Mouse (Mus musculus) kidney, adult 18-20 months (tissue): ENCODE measurements at regions not wholly inside any gene's neighbourhood (a gene's known extent, or its start where the extent isn't known, plus 50 kb on each side); places are given as distances from the start of the nearest gene placed in this dataset.

Experiments
- DNase-seq: peaks from one replicate; pipeline ENCODE4 v3.0.0; 2021

GRCm38 (mm10) chr6:88964071-88964470 is 62.0 kb downstream of the Tpra1 start:
- no peak for DNase-seq

- DNase-seq: no peak
Observed at GRCm38 (mm10) chr6:88964911-88965310, 62.9 kb downstream of the Tpra1 start.

GRCm38 (mm10) chr6:88965361-88966226 is 63.5 kb downstream of the Tpra1 start:
- no peak for DNase-seq

DNA sequence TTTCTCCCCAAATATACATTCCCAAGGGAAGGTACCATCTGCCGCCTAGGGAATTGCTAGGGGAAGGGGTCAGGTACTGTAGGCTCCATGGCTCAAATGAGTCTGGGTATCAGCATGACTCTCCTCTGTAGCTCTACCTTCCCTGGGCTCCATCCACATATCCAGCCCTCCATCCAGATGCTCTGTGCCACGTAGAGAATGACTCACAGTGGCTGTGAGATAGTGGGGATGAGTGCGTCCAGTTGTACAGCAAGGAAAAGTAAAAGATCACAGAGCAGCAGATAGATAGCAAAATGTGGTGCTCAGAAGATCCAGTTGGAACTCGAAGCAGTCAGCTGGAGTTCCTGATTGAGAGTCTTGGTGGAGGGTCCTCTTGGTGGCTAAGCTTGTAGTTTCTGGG is 64.5 kb downstream of the Tpra1 start:
- DNase-seq: no peak

DNA sequence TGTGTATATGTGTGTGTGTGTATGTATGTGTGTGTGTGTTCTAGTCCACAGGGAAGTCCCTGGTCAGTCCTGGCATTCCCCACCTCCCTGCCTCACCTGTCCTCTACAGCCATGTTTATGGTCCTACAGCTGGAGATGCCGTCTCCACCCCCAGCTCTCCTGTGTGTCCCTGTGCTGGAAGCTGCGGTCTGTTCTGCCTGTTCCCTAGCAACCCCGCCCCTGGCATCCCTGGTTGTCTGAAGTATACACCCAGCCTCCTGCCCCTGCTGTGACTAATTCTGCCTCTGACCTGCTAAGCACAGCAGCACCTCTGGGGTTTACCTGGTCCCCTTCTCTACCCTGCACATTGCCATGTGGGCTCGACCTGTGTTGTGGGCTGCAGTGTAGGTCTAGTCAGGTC is 66.8 kb downstream of the Tpra1 start:
- no peak for DNase-seq

GRCm38 (mm10) chr6:88971729-88972128 is 69.7 kb downstream of the Tpra1 start:
- no peak for DNase-seq

DNA sequence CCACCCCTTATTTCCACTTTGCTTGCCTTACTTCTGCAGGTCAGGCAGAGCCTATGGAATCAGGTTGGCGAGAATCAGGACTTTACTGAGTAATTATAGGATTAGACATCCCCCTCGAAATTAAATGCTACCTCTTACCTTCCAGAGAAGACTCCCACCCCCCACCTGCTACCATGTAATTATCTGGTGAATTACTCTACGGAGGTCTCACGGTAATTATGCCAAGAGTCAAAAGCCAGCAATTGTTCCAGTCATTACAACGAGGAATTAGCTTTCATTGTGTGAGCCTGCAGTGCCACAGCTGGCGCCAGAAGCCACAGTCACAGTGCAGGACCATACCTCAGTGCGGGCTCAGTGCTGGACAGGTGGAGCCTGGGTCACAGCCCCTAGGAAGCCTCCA is 72.4 kb downstream of the Tpra1 start:
- DNase-seq: no peak

DNA sequence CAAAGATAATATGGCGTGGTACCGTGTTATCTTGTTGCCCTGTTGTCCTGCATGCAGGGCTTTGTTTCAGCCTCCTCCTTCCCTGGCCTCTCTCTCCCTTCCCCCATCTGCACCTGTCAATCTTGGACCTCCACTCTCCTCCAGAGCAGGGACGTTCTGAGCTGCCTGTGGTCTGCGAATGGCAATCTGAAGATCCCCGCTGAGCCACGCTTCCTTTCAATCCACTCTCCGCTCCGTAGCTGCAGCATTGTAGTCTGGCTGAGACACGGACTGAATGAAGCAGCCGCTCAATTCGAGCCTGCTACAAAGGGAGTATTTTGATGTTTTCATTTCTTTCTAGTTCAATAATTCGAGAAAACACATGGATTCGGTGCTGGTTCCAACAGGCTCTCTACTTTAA is 74.5 kb downstream of the Tpra1 start:
- DNase-seq: no peak

DNA sequence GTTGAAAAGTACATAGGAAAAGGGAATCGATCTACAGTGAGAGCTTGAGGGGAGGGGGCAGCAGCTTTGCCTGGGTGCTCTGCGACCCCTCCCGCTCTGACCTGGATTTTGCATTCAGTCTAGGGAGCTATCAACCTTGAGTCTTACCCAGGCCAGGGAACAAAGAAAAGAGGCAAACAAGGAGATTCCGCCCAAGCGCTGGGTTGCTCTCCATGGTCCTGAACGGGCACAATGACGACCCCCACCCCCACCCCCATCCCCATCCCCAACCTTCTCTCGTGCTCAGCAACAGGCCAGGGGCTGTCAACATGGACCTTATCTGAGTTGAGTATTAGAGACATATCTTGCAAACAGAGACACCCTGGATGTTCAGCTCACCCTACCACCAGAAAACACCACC is 74.9 kb downstream of the Tpra1 start:
- DNase-seq: no peak

GRCm38 (mm10) chr6:88978970-88979369 is 76.9 kb downstream of the Tpra1 start:
- DNase-seq: no peak

DNA sequence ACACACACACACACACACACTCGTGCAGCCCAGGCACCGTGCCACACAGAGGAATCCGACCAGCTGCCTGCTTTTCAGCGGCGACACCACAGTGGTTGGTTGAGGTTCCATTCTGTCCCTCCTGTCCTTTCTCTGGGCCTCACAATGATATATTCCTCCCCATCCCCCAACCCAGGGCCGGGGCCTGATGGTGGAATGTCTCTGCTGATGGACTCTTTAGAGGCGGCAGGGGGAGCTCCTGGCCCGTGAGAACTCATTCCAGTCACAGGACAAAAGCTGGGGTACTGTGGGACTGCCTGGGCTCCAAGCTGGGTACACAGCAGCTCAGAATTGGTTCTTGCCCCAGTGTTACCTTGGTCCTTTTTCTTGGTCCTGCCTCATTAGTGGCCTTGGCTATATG is 78.1 kb downstream of the Tpra1 start:
- DNase-seq: peak; percentile 37

- no peak for DNase-seq
Observed at GRCm38 (mm10) chr6:88981544-88981943, 79.5 kb downstream of the Tpra1 start.

GRCm38 (mm10) chr6:88984170-88984569 is 82.1 kb downstream of the Tpra1 start:
- DNase-seq: no peak

DNA sequence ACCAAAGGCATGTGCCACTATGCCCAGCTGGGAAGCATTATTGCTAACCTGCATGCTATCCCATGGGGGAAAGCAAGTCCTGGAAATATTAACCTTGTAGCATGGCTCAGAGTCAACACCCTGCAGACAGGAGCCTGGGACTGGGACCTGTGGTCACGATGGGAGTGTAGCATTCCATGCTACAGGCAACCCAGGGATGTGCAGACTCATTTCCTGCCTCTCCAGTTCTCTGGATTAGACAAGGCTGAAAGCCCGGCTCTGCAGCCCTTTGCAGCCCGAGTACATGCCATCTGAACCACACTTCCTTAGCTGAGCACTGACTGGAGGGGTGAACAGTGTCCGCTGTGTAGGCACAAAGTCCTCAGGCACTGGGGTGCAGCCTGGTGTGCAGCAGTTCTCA is 82.8 kb downstream of the Tpra1 start:
- DNase-seq: no peak

DNA sequence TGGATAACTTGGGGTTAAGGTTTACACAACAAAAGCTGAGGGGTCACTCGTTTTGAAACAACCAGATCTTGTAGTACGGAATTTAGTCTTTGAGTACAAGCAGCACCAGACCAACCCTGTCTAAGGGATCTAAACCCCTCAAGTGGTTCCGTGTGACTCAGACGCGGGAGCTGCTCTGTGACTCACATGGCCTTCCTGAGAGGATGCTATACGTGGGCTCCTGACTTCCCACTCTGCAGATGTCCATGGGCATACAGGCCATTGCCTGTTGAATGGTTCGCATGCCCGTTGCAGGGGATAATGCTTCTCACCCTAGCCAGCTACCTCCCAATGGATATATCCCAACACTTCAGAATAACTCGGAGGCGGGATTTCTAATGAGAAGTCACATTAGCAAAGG is 86.5 kb downstream of the Tpra1 start:
- no peak for DNase-seq

DNA sequence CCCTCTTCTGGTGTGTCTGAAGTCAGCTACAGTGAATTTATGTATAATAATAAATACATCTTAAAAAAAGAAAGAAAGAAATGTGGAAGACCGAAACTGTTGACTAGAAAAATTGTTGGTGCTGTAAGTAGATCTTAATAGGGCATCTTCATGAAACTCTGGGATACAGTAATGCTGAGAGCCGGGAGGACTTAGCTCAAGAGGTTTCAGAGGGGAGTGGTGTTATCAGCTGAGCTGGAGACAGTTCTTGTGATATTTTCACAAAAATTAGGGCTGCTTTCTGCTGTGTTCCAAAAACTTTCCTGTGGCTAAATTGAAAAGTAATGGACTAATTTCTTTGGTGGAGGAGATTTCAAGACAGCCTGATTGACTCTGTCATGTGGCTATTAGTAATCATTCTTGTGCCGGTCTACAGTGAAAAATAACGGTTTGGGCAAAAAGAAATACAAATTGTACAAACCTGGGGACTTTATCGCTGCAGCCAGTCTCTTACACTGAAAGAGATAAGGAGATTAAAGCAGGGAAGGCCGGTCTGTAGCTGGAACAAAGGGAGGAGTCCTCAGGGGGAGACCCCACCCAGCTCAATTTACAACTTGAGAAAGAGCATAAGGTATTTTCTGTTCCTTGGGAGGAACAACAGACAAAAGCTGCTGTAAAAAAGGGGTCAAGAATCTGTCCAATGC is 87.7 kb downstream of the Tpra1 start:
- DNase-seq: no peak

- no peak for DNase-seq
Observed at GRCm38 (mm10) chr6:88990300-88990685, 88.2 kb downstream of the Tpra1 start.

- no peak for DNase-seq
Observed at GRCm38 (mm10) chr6:88995077-88995476, 93.0 kb downstream of the Tpra1 start.

- DNase-seq: no peak
Observed at GRCm38 (mm10) chr6:88998927-88999722, 97.1 kb downstream of the Tpra1 start.

DNA sequence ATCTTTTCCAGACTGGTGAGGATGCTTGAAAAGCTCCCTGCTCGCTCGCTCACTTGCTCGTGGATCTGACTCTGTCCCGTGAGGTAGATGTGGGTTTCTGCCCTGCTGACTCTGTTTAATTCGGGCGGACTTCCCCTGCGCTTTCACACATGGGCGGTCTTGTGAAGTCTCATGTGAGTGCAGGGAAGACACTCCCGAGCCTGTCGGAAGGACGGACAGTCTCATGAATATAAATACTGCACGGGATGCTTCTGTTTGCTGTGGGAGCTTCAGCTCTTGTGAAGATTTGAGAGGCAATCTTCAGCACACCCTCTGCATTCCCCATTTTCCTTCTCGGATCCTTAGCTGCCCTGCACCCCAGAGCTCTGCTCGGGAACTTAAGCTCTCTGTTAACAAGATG is 98.3 kb downstream of the Tpra1 start:
- peak; percentile 27 for DNase-seq

GRCm38 (mm10) chr6:89003197-89003923 is 101.3 kb downstream of the Tpra1 start:
- DNase-seq: no peak

GRCm38 (mm10) chr6:89005094-89005493 is 103.0 kb downstream of the Tpra1 start:
- no peak for DNase-seq

GRCm38 (mm10) chr6:89006997-89007396 is 104.9 kb downstream of the Tpra1 start:
- no peak for DNase-seq
